8 mouse cellular contexts compared by ENCODE assay signal in the genomic region with DNA sequence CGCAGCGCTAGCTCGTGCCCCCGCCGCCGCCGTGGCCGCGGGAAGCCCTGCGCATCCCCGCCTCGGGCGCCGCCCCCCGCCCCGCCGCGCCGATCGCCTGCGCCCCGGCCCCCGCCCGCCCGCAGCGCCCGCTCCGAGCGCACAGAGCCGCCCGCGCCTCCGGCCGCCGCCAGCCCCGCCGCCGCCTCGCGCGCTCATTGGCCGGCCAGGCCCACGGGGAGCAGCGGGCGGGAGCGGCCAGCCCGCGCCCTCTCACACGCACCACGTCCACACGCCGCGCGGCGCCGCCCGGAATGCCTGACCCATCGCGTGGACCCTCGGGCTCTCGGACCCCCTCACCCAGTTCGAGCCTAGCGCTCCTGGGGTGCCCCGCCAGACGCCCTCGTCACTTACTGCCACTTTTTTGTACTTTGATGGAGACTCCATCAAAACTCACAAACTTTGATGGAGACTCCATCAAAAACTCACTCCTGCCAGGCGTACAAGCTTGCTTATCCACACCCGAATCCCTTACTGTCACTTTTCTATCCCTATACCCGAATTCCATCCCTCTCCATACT. TPM values are rescaled to one million over a fixed set of nuclear protein-coding genes. Genes with fewer than 3 reads are reported as not detected.
A peak's percentile ranks its signal among the peaks of the same experiment; 100 is the strongest.
DNase-seq lines count a peak whose midpoint lies in the region; ATAC-seq lines count a peak whose summit lies in the region.

TSS of gene Bicc1 (minus strand) at position 25 of the 560 bp plus-strand sequence.

- H3K27ac ChIP-seq in forebrain, embryonic 14.5 days (ENCODE audit: low read depth, low read length) = no peak within 1 kb of the TSS
- no peak within 1 kb of the TSS for H3K27ac ChIP-seq in limb, embryonic 11.5 days (replicated peaks; ENCODE audit: low read depth, low read length)
- H3K27ac ChIP-seq in midbrain, embryonic 12.5 days (replicated peaks) = no peak within 1 kb of the TSS

- H3K36me3 ChIP-seq in forebrain, embryonic 14.5 days (ENCODE audit: control insufficient read depth, insufficient read depth, low read length) = no peaks in the 10 kb centered on the region
- H3K36me3 ChIP-seq in limb, embryonic 11.5 days (ENCODE audit: control insufficient read depth, insufficient read depth, low read length) = no peaks in the 10 kb centered on the region
- no peaks in the 10 kb centered on the region for H3K36me3 ChIP-seq in midbrain, embryonic 12.5 days

- intact Hi-C loops in heart, postnatal 36 days (cut with DNase I) = no loop called here

- peak; percentile 92 for ATAC-seq in forebrain, embryonic 14.5 days
- peak; percentile 83; the same call in 1 of the 2 replicates for ATAC-seq in limb, embryonic 11.5 days (ENCODE audit: insufficient number of reproducible peaks, low FRiP score, low TSS enrichment, low read depth)
- peak; percentile 94 for ATAC-seq in midbrain, embryonic 12.5 days (ENCODE audit: low FRiP score, low read depth)

- H3K9ac ChIP-seq in forebrain, embryonic 14.5 days (ENCODE audit: low read length) = peak within 1 kb of the TSS; percentile 60
- peak within 1 kb of the TSS; percentile 71 for H3K9ac ChIP-seq in limb, embryonic 11.5 days (ENCODE audit: low read length)
- peak within 1 kb of the TSS; percentile 75 for H3K9ac ChIP-seq in midbrain, embryonic 12.5 days (replicated peaks)

- peak; percentile 2 to 26 for DNase-seq in cerebellum, adult 18-20 months
- no peak for DNase-seq in cerebellum, adult 9-11 months
- peak; percentile 36 to 77 for DNase-seq in adrenal gland, adult (ENCODE audit: inconsistent age in 2 of 2, low spot score in 1 of 2)
- DNase-seq in forebrain, embryonic 14.5 days (ENCODE audit: low spot score) = peak; percentile 45
- peak in 1 of 2 experiments; percentile 57 for DNase-seq in heart, postnatal 36 days
- peak; percentile 72 for DNase-seq in limb, embryonic 11.5 days (ENCODE audit: low spot score)
- peak; percentile 68 for DNase-seq in testis, postnatal 10 days (ENCODE audit: low spot score)

- peak within 1 kb of the TSS; percentile 81 for H3K4me2 ChIP-seq in forebrain, embryonic 14.5 days (ENCODE audit: low read length)
- H3K4me2 ChIP-seq in limb, embryonic 11.5 days (ENCODE audit: low read depth, severe bottlenecking) = peak within 1 kb of the TSS; percentile 93
- H3K4me2 ChIP-seq in midbrain, embryonic 12.5 days (replicated peaks) = peak within 1 kb of the TSS; percentile 96

- WGBS in forebrain, embryonic 14.5 days = 6% methylated on average over 9 of the region's 69 CpGs
- WGBS in limb, embryonic 11.5 days = 2% methylated on average over 46 of the region's 69 CpGs
- WGBS in midbrain, embryonic 12.5 days = 2% methylated on average over 31 of the region's 69 CpGs

- peak within 1 kb of the TSS; percentile 60 for H3K4me3 ChIP-seq in forebrain, embryonic 14.5 days (ENCODE audit: low read depth, low read length)
- peak within 1 kb of the TSS; percentile 64 for H3K4me3 ChIP-seq in limb, embryonic 11.5 days (ENCODE audit: low read depth, low read length)
- peak within 1 kb of the TSS; percentile 67 for H3K4me3 ChIP-seq in midbrain, embryonic 12.5 days

- no peaks in the 10 kb centered on the region for H3K4me1 ChIP-seq in forebrain, embryonic 14.5 days (ENCODE audit: control insufficient read depth, insufficient read depth, low read length)
- no peaks in the 10 kb centered on the region for H3K4me1 ChIP-seq in limb, embryonic 11.5 days (ENCODE audit: control insufficient read depth, insufficient read depth, low read length)
- H3K4me1 ChIP-seq in midbrain, embryonic 12.5 days = peaks cover 6% of the 10 kb centered on the region; the same call in 1 of the 2 replicates

- H3K27me3 ChIP-seq in forebrain, embryonic 14.5 days (replicated peaks; ENCODE audit: control insufficient read depth, insufficient read depth, low read length) = peaks cover 10% of the 10 kb centered on the region; the same call in 1 of the 2 replicates
- peaks cover 2% of the 10 kb centered on the region; the same call in 1 of the 2 replicates for H3K27me3 ChIP-seq in limb, embryonic 11.5 days (ENCODE audit: control insufficient read depth, insufficient read depth, low read length)
- peaks cover 23% of the 10 kb centered on the region for H3K27me3 ChIP-seq in midbrain, embryonic 12.5 days

- no peaks in the 10 kb centered on the region for H3K9me3 ChIP-seq in forebrain, embryonic 14.5 days (replicated peaks; ENCODE audit: control insufficient read depth, low read length)
- H3K9me3 ChIP-seq in limb, embryonic 11.5 days (ENCODE audit: control insufficient read depth, low read length) = no peaks in the 10 kb centered on the region
- no peaks in the 10 kb centered on the region for H3K9me3 ChIP-seq in midbrain, embryonic 12.5 days

RNA-seq across cellular contexts. Expression of gene Bicc1, which starts in this region (rescaled TPM):
- 3.2 and 3.8 TPM in 2 replicates for polyA plus RNA-seq in forebrain, embryonic 14.5 days (2014; fragmentation: Nextera tagmentation; extraction: Ambion mirVana)
- 10 to 100 TPM; 16.4 to 22.2 TPM for total RNA-seq in heart, postnatal 36 days (2021)
- polyA plus RNA-seq in limb, embryonic 11.5 days (2014; fragmentation: Nextera tagmentation; extraction: Ambion mirVana) = 8.5 and 8.9 TPM in 2 replicates
- polyA plus RNA-seq in midbrain, embryonic 12.5 days (2016; fragmentation: Nextera tagmentation; extraction: Ambion mirVana) = 9.5 and 15.2 TPM in 2 replicates
